Mouse (Mus musculus): Measurements from ENCODE around the gene Nucb2.

- TF ChIP-seq CTCF (IDR thresholded peaks at IDR 0.05; ENCODE audit: low read depth) (no peak), EP300 (IDR thresholded peaks at IDR 0.05; ENCODE audit: low read depth) (no peak)
Observed at GRCm38 (mm10) chr7:116524577-116524976, 20.4 kb downstream of the Nucb2 start.

All from heart, postnatal 0 days (tissue).